Mouse (Mus musculus): Measurements from ENCODE around the gene Pdss1. TPM values are rescaled to one million over a fixed set of nuclear protein-coding genes. Genes with fewer than 3 reads are reported as not detected.

The Pdss1 gene
- polyA plus RNA-seq, 1 experiment from 2014 or later = 20.2 TPM

DNA sequence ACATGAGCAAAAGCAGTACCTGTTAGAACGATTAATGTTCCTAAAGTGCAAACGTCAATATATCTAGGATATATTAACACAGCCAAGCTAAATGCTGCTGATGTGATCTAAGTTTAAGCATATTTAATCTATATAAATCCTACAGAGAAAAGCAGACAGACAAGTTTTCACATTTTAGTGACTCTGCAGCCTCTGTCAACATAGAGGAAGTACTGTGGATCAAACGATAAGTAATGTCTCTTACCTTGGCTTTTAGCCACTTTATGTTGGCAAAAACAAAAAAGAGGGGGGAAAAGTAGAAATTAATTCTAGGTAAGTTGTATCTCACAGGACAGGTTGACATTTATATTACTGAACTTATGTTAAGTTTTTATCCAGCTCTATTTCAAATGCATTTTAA lies 67.6 kb downstream of the Pdss1 start:
- Histone ChIP-seq H3K27me3 (replicated peaks) (no peaks in the 10 kb centered on the region), H3K9ac (no peak overlapping the region), H3K4me3 (no peak overlapping the region), H3K27ac (no peak overlapping the region), H3K4me1 (no peaks in the 10 kb centered on the region), H3K4me2 (replicated peaks) (no peak overlapping the region), H3K36me3 (peaks cover 4% of the 10 kb centered on the region; the same call in 1 of the 2 replicates), H3K9me3 (no peaks in the 10 kb centered on the region)
- 94% methylated on average over 3 of the region's 3 CpGs for WGBS
- ATAC-seq (ENCODE audit: low FRiP score, low read depth) = no peak

DNA sequence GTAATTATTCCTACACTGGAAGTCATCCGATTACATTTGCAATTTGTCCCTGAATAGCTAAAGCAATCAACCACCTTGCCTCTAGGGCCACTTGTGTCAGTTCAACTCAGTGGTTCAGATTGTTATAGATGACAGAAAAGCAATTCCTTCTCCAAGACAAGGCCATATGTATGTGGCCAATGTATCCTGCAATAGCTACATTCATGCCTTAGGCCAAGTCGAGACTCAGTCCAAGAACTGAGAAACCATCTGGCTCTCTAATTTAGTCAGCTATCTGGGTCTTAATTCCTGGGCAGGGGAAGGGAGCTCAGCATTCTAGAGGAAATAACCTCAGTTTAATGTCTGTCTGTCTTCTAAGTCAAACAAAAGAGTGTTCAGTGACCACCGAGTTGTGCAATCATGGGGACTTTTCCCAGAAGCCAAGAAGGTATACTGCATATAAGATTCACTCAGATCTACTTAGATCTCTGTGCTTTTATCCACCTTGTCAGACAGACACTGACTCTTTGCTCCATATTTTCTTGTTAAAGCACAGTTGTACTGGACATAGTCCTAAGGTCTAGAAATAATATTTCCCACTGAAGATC lies 82.2 kb downstream of the Pdss1 start:
- ATAC-seq (ENCODE audit: low FRiP score, low read depth) = no peak
- WGBS = 70% methylated on average over 3 of the region's 3 CpGs
- H3K36me3 ChIP-seq = no peaks in the 10 kb centered on the region

DNA sequence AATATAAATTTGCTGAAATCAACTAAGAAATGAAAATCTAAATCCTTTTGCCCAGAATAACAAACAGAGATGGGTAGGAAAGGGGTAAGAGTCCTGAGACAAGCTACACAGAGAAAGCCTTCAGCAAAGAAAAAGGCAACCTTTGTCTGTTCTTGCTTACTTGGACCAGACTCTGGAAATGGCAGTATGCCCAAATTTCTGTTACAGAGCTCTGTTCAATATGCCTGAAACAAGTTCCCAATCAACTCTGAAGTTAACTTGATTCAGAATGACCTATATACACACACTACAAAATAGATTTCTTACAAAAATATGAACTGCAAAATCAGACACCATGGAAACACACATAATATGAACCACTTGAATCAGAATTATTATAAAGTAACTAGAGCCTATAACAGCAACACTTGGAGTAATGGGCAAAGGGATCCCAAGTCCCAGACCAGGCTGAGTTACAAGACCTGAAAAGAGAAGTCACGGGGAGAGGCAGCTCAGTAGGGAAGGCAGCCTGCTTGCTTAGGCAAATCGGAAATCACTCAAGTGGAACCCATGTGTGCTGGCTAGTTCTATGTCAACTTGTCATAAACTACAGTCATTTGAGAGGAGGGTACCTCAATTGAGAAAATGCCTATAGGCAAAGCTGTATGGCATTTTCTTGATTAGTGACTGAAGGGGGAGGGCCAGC lies 90.8 kb downstream of the Pdss1 start:
- WGBS = 71% methylated on average over 2 of the region's 2 CpGs
- Histone ChIP-seq H3K27ac (no peak overlapping the region), H3K4me2 (replicated peaks) (no peak overlapping the region), H3K27me3 (replicated peaks) (no peaks in the 10 kb centered on the region), H3K9me3 (no peaks in the 10 kb centered on the region), H3K36me3 (no peaks in the 10 kb centered on the region), H3K9ac (no peak overlapping the region), H3K4me1 (no peaks in the 10 kb centered on the region), H3K4me3 (no peak overlapping the region)
- ATAC-seq (ENCODE audit: low FRiP score, low read depth) = no peak

More for the DNA sequence above, 82.2 kb downstream of the Pdss1 start:
- H3K9me3 ChIP-seq = no peaks in the 10 kb centered on the region
- H3K4me3 ChIP-seq = no peak overlapping the region
- no peaks in the 10 kb centered on the region for H3K4me1 ChIP-seq
- H3K27ac ChIP-seq = no peak overlapping the region
- H3K9ac ChIP-seq = no peak overlapping the region
- H3K27me3 ChIP-seq (replicated peaks) = no peaks in the 10 kb centered on the region
- H3K4me2 ChIP-seq (replicated peaks) = no peak overlapping the region

Other genes with a start within 250 kb of the Pdss1 start
- gene Apbb1ip, start 121.4 kb upstream of the Pdss1 start, polyA plus RNA-seq (2016; fragmentation: Nextera tagmentation; extraction: Ambion mirVana) = 0.65 and 1.3 TPM in 2 replicates
- gene Abi1, start 144.7 kb downstream of the Pdss1 start, polyA plus RNA-seq (2016; fragmentation: Nextera tagmentation; extraction: Ambion mirVana) = 45.3 and 46.9 TPM in 2 replicates
- gene Acbd5, start 172.6 kb downstream of the Pdss1 start, polyA plus RNA-seq (2016; fragmentation: Nextera tagmentation; extraction: Ambion mirVana) = 68.3 and 71.8 TPM in 2 replicates

Data from neural tube, embryonic 12.5 days (tissue).